Mouse (Mus musculus) lung, adult 2 months (tissue): ENCODE measurements around the gene Agap1.

Source experiments
- CTCF ChIP-seq: fragments of 200-500 bp; IDR thresholded peaks from 2 replicates; pipeline ENCODE4 v1.5.1; 2011; ENCODE audit warnings: mild to moderate bottlenecking, low read length, control low read depth; ENCODE audit not compliant: insufficient read depth
- POLR2A ChIP-seq: fragments of 200-500 bp; IDR thresholded peaks from 2 replicates; pipeline ENCODE4 v1.6.1; 2011; ENCODE audit warnings: low read depth, mild to moderate bottlenecking, control low read depth, low read length, borderline replicate concordance; ENCODE audit errors: extremely low read depth

DNA sequence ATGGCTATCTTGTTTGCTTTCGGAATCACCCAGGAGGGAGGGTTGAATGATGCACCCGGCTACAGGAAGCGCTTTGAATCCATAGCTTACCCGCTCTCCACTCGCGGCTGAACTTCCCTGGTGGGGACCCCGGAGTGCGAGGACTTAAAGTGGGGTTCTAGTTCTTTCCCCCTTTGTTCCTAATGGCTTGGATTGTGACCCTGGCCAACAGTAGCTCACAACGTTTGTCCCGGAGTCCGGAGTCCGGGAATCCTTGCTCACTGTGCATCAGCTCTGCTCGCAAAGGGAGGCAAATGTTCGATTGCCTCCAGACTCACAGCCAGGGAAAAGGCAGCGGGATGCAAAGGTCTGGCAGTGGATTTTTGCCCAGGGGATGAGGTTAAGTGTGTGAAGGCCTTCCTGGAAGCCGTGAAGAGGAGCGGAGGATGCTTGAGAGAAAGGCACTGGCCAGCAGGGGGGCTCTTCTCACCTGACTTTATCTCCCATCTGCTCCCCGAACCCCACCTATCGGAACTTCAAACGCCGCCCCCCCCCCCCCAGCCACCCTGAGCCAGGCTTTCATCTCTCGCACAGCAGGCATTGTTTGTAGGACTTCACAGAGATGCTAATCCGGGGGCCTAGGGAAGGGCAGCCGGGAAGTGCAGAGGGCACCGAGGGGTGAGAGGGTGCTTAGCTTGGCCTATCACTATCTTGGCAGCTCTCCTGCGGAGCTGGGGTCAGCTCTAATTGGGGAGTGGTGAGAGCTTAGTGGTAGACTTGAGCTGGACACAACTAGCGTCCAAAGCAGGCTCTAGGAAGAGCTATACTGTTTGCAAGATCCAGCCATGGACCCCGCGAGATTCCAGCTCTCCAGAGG, 481.1 kb downstream of the Agap1 start:
- TF ChIP-seq CTCF (no peak), POLR2A (no peak)
